Mouse (Mus musculus): ENCODE measurements around the gene Elf3. TPM values are rescaled to one million over a fixed set of nuclear protein-coding genes. Genes with fewer than 3 reads are reported as not detected.

Elf3 gene
- total RNA-seq, 1 experiment = 13.4 TPM

DNA sequence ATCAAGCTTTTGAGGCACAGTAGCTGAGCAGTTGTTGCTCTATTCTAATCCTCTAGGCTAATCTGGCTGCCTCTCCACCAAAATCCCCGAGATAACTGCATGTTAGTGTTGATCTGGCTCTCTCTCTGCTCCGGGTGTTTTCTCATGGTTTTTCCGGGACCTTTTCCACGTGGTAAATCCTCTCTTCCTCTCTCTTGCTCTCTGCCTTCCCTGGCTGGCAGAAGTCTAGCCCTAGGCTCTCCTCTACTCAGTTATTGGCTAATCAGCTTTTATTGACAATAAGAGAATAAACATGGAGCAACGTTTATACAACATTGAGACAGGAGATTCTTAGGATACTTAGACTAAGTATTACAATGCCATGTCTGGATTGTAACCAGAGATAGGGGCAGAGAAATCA, 47.9 kb downstream of the Elf3 start:
- DNase-seq (ENCODE audit: low read depth, low spot score) = no peak
- no peak overlapping the region for H3K9ac ChIP-seq (ENCODE audit: insufficient read depth, low read depth, low read length, poor library complexity, severe bottlenecking)
- TF ChIP-seq ZC3H11A (IDR thresholded peaks at IDR 0.05; ENCODE audit: borderline replicate concordance, low read depth, low read length) (no peak), CHD2 (IDR thresholded peaks at IDR 0.05; ENCODE audit: low read depth, low read length) (no peak), MAFK (IDR thresholded peaks at IDR 0.05; ENCODE audit: insufficient read depth, low read depth, low read length) (no peak), ZNF384 (IDR thresholded peaks at IDR 0.05; ENCODE audit: low read depth, low read length) (no peak), HCFC1 (IDR thresholded peaks at IDR 0.05; ENCODE audit: borderline replicate concordance, insufficient read depth, low read length) (no peak)
- H3K9me3 ChIP-seq (ENCODE audit: control insufficient read depth, insufficient read depth, low read depth, low read length) = no peaks in the 10 kb centered on the region
- in situ Hi-C loops (cut with MboI; ENCODE audit: low sequenced_read_pairs in 2 of 2, unreplicated experiment in 2 of 2) = no loop called here
- H3K36me3 ChIP-seq (ENCODE audit: control insufficient read depth, insufficient read depth, low read length, poor library complexity, severe bottlenecking) = no peaks in the 10 kb centered on the region
- H3K4me3 ChIP-seq (ENCODE audit: insufficient read depth in 1 of 2, low read depth in 1 of 2, low read length in 2 of 2, poor library complexity in 1 of 2, severe bottlenecking in 1 of 2) = no peak overlapping the region
- peaks cover 3 to 21% of the 10 kb centered on the region in 2 experiments; a peak in 3 of 4 replicates for H3K4me1 ChIP-seq (ENCODE audit: control insufficient read depth in 2 of 2, insufficient read depth in 2 of 2, low read length in 2 of 2, poor library complexity in 1 of 2)
- no peak overlapping the region for H3K27ac ChIP-seq (ENCODE audit: insufficient read depth, low read depth, low read length, poor library complexity, severe bottlenecking)

DNA sequence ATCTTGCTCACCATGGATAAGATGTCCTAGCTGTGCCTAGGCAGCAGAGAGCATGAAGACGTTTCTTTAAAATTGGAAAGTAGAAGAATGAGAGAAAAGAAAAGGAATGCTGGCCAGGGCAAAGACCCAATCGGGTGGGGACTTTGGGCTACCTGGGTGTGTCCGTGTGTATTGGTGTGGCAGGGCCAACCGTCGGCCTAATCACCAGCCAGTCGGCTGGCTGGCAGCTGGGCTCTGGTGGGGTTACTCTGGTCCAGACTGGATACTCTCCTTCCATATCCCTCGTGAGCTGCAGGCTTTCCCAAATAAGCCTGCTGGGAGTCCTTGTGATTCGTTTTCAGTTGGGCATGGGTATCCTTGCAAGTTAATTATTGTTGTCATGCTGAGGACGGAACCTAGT, 49.7 kb downstream of the Elf3 start:
- no peak for DNase-seq (ENCODE audit: low read depth, low spot score)
- no peak for TF ChIP-seq ZC3H11A (IDR thresholded peaks at IDR 0.05; ENCODE audit: borderline replicate concordance, low read depth, low read length)
- no peak for TF ChIP-seq ZNF384 (IDR thresholded peaks at IDR 0.05; ENCODE audit: low read depth, low read length)
- TF ChIP-seq MAFK (IDR thresholded peaks at IDR 0.05; ENCODE audit: insufficient read depth, low read depth, low read length) = no peak
- no peak for TF ChIP-seq CHD2 (IDR thresholded peaks at IDR 0.05; ENCODE audit: low read depth, low read length)
- TF ChIP-seq HCFC1 (IDR thresholded peaks at IDR 0.05; ENCODE audit: borderline replicate concordance, insufficient read depth, low read length) = no peak
- peaks cover 2 to 20% of the 10 kb centered on the region in 2 experiments; a peak in 3 of 4 replicates for H3K4me1 ChIP-seq (ENCODE audit: control insufficient read depth in 2 of 2, insufficient read depth in 2 of 2, low read length in 2 of 2, poor library complexity in 1 of 2)
- no peak overlapping the region for H3K27ac ChIP-seq (ENCODE audit: insufficient read depth, low read depth, low read length, poor library complexity, severe bottlenecking)
- no peaks in the 10 kb centered on the region for H3K9me3 ChIP-seq (ENCODE audit: control insufficient read depth, insufficient read depth, low read depth, low read length)
- no peak overlapping the region for H3K9ac ChIP-seq (ENCODE audit: insufficient read depth, low read depth, low read length, poor library complexity, severe bottlenecking)
- in situ Hi-C loops (cut with MboI; ENCODE audit: low sequenced_read_pairs in 2 of 2, unreplicated experiment in 2 of 2) = no loop called here
- H3K36me3 ChIP-seq (ENCODE audit: control insufficient read depth, insufficient read depth, low read length, poor library complexity, severe bottlenecking) = no peaks in the 10 kb centered on the region
- H3K4me3 ChIP-seq (ENCODE audit: insufficient read depth in 1 of 2, low read depth in 1 of 2, low read length in 2 of 2, poor library complexity in 1 of 2, severe bottlenecking in 1 of 2) = no peak overlapping the region

DNA sequence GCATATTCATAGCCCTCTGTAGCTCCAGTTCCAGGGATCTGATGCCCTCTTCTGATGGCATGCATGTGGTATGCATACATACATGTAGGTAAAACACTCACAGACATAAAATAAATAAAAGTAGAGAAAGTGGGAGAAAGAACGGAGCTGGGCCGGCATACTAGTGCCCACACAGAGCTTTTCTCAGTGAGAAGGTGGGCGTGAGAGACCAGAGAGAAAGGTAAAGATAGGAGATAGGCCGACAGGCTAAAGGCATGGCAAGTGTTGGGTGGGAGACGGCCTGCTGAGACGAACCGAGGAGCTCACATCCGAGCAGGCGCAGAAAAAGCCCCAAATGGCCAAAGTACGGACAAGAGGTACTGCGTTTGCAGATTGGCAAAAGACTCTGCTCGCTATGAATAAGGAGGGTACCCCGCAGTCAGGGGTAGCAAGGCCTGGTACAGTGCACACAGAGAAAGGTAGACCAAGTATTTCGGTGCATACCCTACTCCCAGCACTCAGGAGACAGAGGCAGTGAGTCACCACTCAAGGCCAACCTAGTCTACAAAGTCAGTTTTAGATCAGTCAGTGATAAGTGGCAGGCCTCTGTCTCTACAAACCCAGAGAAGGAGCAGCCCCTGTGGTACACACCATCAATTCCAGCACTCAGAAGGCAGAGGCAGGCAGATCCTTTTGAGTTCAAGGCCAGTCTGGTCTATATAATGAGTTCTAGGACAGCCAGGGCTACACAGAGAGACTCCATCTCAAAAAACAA, 51.6 kb downstream of the Elf3 start:
- in situ Hi-C loops (cut with MboI; ENCODE audit: low sequenced_read_pairs in 2 of 2, unreplicated experiment in 2 of 2) = no loop called here
- TF ChIP-seq ZNF384 (IDR thresholded peaks at IDR 0.05; ENCODE audit: low read depth, low read length) = no peak
- no peak for TF ChIP-seq CHD2 (IDR thresholded peaks at IDR 0.05; ENCODE audit: low read depth, low read length)
- TF ChIP-seq ZC3H11A (IDR thresholded peaks at IDR 0.05; ENCODE audit: borderline replicate concordance, low read depth, low read length) = no peak
- no peak for TF ChIP-seq HCFC1 (IDR thresholded peaks at IDR 0.05; ENCODE audit: borderline replicate concordance, insufficient read depth, low read length)
- TF ChIP-seq MAFK (IDR thresholded peaks at IDR 0.05; ENCODE audit: insufficient read depth, low read depth, low read length) = no peak
- Histone ChIP-seq H3K4me1 (ENCODE audit: control insufficient read depth in 2 of 2, insufficient read depth in 2 of 2, low read length in 2 of 2, poor library complexity in 1 of 2) (peaks cover 2 to 20% of the 10 kb centered on the region in 2 experiments; a peak in 3 of 4 replicates), H3K9ac (ENCODE audit: insufficient read depth, low read depth, low read length, poor library complexity, severe bottlenecking) (no peak overlapping the region), H3K4me3 (ENCODE audit: insufficient read depth in 1 of 2, low read depth in 1 of 2, low read length in 2 of 2, poor library complexity in 1 of 2, severe bottlenecking in 1 of 2) (no peak overlapping the region), H3K36me3 (ENCODE audit: control insufficient read depth, insufficient read depth, low read length, poor library complexity, severe bottlenecking) (no peaks in the 10 kb centered on the region), H3K9me3 (ENCODE audit: control insufficient read depth, insufficient read depth, low read depth, low read length) (no peaks in the 10 kb centered on the region), H3K27ac (ENCODE audit: insufficient read depth, low read depth, low read length, poor library complexity, severe bottlenecking) (no peak overlapping the region)
- no peak for DNase-seq (ENCODE audit: low read depth, low spot score)

DNA sequence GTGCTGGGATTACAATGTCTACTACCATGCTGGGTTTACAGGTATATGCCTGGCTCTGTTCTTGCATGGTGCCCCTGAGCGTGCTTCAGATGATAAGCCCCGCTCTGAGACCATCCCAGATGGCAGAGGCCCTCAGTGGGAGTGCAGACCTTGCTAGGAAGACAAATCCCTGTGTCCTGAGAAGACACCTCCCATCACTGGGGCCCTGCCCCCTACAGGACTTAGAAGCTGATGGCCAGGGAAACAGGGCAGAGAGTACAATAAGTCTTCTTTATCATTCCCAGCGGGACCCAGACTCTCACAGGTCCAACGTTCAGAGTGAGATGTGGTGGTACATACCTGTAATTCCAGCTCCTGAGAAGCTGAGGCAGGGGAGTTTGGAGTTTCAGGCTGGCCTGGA, 53.1 kb downstream of the Elf3 start:
- TF ChIP-seq HCFC1 (IDR thresholded peaks at IDR 0.05; ENCODE audit: borderline replicate concordance, insufficient read depth, low read length) = no peak
- no peak for TF ChIP-seq ZNF384 (IDR thresholded peaks at IDR 0.05; ENCODE audit: low read depth, low read length)
- TF ChIP-seq CHD2 (IDR thresholded peaks at IDR 0.05; ENCODE audit: low read depth, low read length) = no peak
- TF ChIP-seq ZC3H11A (IDR thresholded peaks at IDR 0.05; ENCODE audit: borderline replicate concordance, low read depth, low read length) = no peak
- no peak for TF ChIP-seq MAFK (IDR thresholded peaks at IDR 0.05; ENCODE audit: insufficient read depth, low read depth, low read length)
- no peaks in the 10 kb centered on the region for H3K9me3 ChIP-seq (ENCODE audit: control insufficient read depth, insufficient read depth, low read depth, low read length)
- H3K4me3 ChIP-seq (ENCODE audit: insufficient read depth in 1 of 2, low read depth in 1 of 2, low read length in 2 of 2, poor library complexity in 1 of 2, severe bottlenecking in 1 of 2) = no peak overlapping the region
- H3K9ac ChIP-seq (ENCODE audit: insufficient read depth, low read depth, low read length, poor library complexity, severe bottlenecking) = no peak overlapping the region
- no peak overlapping the region for H3K27ac ChIP-seq (ENCODE audit: insufficient read depth, low read depth, low read length, poor library complexity, severe bottlenecking)
- no peaks in the 10 kb centered on the region for H3K36me3 ChIP-seq (ENCODE audit: control insufficient read depth, insufficient read depth, low read length, poor library complexity, severe bottlenecking)
- H3K4me1 ChIP-seq (ENCODE audit: control insufficient read depth in 2 of 2, insufficient read depth in 2 of 2, low read length in 2 of 2, poor library complexity in 1 of 2) = peaks cover 4 to 30% of the 10 kb centered on the region in 2 experiments
- in situ Hi-C loops (cut with MboI; ENCODE audit: low sequenced_read_pairs in 2 of 2, unreplicated experiment in 2 of 2) = no loop called here
- DNase-seq (ENCODE audit: low read depth, low spot score) = no peak

Data from ES-E14 (cell line).